Mouse (Mus musculus) layer of hippocampus, adult 11-12 months (tissue): ENCODE results near the gene Etv6.

ENCODE experiments used
- DNase-seq: peaks from one replicate; pipeline ENCODE4 v3.0.0; 2022; ENCODE audit warnings: low spot score

The Etv6 gene

GRCm38 (mm10) chr6:134045092-134045868, 9.8 kb downstream of the Etv6 start:
- no peak for DNase-seq

DNA sequence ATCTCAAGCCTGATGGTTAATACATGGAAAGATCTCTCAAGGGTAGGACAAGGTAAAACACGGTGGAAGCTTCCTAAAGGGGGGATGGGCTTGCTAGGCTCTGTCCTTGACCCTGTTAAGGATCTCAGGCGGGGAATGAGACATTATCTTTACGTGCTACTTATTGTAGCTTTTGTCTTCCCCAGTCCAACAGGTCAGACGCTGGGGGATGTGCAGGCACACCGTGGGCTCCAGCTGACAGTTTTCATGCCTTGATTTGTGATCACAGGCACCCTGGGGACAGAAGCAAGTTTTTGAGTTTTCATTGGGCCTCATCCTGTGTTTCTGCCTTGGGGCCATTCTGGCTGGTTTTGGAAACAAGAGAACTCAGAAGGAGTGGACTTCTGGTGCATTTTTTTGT, 10.6 kb downstream of the Etv6 start:
- no peak for DNase-seq

- no peak for DNase-seq
Observed at GRCm38 (mm10) chr6:134047249-134047648, 11.7 kb downstream of the Etv6 start.

GRCm38 (mm10) chr6:134047974-134048373, 12.5 kb downstream of the Etv6 start:
- DNase-seq = no peak

DNA sequence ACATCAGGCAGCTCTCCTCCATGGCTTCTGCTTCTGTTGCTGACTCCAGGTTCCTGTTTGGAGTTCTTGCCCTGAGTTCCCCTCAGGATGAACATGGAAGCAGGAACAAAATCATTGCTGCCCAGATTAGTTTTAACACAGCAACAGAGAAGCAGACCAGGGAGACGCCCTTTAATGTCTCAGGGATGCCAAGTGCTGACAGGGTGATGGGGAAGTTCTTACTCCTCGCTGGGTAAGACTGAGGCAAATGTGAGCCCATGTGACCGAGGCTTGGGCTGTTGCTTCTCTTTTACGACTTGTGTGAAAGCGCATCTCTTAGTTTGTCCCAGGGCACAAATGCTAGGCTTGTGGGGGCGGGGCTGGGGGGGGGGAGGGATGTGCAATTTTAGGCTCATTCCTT, 13.5 kb downstream of the Etv6 start:
- DNase-seq = no peak

- no peak for DNase-seq
Observed at GRCm38 (mm10) chr6:134050466-134050865, 15.0 kb downstream of the Etv6 start.

DNA sequence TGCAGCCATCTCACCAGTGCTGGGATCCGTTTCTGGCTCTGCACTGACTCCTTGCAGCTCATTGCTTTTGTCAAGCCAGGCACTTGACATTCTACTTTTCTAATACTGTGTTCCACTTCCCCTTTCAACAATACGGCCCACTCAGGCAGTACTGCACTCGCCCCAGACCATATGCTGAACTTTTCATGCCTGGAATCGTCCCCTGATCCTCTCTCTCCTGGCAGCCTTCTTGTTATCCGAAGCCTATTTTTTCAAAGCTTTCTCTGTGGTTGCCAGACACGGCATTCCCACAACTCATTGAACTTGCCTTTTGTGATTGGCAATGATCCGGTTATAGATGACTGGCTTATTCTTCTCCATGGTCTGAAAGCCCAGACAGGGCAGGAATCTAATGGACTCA, 16.4 kb downstream of the Etv6 start:
- DNase-seq = peak; percentile 44

DNA sequence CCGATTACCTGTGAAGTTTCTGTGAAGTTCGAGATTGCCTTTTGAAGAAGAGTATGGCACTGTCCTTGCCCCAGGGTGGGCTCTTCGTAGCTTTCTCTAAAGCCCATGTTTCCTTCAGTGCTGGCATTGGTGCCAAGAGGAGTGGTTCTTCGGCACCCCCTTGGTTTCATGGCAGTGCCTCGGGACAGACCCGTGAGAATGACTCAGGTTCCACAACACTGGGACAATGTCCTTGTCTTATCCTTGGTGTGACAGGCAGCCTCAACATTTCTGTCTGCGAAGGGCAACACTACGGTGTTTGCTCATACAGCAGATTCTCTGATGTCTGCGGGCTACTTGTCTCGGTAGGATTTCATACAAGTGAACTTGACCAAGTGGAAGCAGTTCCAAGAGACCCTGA, 17.6 kb downstream of the Etv6 start:
- DNase-seq = no peak

DNA sequence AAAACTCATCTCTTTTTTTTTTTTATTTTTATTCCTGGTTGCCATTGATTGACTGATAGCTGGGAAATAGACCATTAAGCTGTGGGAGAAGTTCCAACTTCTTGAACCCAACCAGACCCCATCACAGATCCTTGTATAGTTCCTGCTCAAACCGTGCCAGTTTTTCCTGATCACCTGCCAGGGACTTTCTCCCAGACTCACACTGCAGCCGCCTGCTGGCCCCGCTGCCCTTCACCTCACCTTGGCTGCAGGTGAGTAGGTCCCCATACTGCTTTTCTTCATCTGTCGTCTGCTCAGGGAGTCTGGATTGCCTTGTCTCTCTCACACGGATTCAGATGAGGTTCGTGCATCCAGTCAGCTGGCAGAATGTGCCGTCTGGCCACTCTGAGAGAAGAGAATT, 18.1 kb downstream of the Etv6 start:
- no peak for DNase-seq

DNA sequence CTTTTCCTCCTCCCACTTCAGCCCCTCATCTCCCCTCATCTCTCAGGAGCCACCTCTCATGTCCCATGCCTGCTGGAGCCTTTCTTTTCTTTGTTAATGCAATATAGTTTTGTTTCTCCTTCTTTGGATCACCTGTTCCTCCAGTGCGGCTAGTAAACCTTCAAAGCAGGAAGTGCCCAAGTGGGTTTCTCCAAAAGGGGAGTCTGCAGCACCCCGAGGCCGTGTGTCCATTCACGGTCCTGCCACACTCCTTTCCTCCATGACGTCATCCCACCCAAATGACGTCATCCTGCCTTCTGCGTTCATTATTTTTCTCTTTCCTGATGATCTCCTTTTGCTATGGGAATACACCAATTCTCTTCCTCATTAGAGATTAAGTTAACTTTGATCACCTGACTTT, 20.1 kb downstream of the Etv6 start:
- DNase-seq = no peak

DNA sequence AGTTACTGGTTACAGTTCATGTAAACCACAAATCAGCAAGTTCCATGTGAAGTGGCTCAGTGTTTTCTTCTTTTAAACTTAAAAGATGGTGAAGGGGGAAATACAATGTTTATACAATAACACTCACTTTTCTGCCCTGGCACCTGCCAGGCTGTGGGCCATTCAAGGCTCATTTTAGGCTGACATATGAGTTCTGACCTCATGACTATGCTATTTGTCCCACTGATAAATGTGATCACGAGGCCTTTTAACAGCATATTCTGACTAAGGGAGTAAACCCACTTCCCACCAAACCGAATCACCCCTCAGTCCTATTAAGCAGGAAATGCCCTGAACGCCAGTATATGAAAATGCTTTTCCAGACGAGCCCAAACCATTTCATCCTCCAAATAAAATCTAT, 23.0 kb downstream of the Etv6 start:
- DNase-seq = no peak

DNA sequence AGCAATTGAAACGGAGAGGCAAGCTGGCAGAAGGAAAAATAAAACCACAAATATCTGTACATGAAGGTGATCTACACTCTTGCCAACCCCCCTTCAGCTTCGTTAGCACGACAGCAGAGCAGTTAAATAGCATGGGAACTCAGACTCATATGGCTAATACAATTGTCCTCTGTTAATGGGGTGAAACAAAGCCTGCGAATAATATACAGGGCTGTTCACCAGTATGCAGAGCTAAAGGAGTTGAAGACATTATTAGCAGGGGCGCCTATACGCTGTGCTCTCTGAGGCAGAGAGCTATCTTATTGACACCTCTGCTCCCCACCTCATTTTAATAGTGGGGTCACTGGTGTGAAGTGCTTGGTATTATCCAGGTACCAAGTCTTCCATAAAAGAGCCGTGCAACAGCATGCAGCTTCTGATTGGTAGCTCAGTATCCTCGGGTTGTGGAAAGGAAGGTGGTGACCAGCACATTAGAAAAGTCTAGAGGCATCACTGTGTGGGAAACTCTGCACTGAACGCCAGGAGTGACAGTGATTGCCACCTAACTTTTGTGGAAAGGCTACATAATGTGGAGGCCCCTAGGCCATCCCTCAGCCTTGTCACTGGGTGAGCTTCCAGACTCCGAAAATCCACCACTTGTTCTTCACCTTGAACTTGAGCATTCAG, 23.5 kb downstream of the Etv6 start:
- no peak for DNase-seq

GRCm38 (mm10) chr6:134059552-134059891, 24.0 kb downstream of the Etv6 start:
- no peak for DNase-seq

DNA sequence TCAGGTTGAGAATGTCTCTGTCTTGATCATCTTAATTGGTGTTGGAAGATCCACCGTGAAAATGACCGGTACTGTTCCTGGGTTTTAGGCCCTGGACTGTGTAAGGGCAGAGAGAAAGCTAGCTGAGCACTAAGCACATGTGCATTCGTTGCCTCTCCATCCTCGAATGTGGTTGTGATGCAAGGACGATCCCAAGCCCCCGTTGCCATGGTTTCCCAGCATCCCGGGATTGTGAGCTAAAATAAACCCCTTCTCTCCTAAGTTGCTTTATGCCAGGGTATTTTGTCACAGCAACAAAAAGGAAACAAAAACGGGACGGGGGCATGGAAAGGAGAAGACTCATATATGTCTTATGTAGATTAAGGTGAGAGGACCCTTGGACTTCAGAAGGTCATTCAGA, 24.5 kb downstream of the Etv6 start:
- no peak for DNase-seq

- DNase-seq = no peak
Observed at GRCm38 (mm10) chr6:134060811-134061210, 25.3 kb downstream of the Etv6 start.

GRCm38 (mm10) chr6:134065018-134065725, 29.7 kb downstream of the Etv6 start:
- DNase-seq = no peak

GRCm38 (mm10) chr6:134066112-134066511, 30.6 kb downstream of the Etv6 start:
- no peak for DNase-seq

- DNase-seq = no peak
Observed at GRCm38 (mm10) chr6:134066996-134067395, 31.5 kb downstream of the Etv6 start.

- no peak for DNase-seq
Observed at GRCm38 (mm10) chr6:134067536-134067935, 32.0 kb downstream of the Etv6 start.

DNA sequence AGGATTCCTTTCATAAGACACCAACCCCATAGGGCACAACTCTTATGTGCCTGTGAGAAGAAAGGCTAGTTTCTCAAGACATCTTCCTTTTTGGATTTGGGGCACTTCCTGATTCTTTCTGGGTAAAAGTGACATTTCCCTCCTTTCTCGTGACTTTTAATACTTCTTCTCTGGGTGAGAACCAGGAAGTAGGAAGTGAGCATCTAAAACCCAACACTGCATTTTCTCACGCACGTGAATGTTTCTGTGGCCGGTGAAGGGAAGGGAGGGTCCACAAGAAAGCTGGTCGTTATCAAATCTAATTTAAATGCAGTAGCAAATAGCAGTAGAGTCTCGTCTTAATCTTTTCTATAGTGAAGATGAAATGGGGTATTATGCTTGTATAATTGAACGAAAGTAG, 36.9 kb downstream of the Etv6 start:
- no peak for DNase-seq

GRCm38 (mm10) chr6:134072906-134073305, 37.4 kb downstream of the Etv6 start:
- DNase-seq = no peak

DNA sequence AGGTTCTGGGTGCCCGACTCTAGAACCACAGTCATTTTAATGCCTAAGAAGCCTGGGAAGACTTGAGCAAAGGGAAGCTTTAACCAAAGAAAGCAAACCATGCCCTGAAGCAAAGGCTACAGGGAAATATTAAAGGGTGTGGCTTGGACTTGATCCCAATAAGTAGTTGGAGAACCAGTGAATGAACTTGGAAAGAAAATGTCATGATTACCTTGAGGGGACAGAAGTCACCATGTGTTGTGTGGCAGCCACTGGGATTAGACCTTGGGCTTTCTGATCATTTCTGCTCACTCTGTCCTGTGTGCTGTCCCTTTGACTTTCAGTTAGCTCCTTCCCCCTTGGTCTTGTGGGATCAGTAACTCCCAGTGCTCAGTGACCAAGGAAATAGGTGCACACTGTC, 38.9 kb downstream of the Etv6 start:
- no peak for DNase-seq

DNA sequence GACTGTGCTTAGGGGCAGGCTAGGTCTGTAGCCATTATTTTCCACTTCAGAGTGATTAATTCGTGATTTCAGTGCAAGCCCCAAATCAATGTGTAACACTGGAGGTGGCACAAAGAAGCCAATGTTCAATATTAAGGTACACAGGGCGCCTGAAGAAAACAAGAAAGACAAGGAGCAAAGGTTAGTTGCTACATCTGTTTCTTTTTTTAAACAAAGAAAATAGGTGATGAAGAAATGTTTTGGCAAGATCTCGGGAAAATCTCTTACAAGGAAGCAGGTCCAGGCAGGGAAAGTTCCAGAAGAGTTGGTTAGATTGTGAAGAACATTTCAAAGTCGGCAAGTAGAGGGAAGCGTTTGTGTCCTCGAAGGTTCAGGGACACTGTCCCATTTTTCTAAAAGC, 39.5 kb downstream of the Etv6 start:
- DNase-seq = no peak
